Mouse (Mus musculus) kidney, adult 2 months (tissue): Measurements from ENCODE around the gene Des. TPM values are rescaled to one million over a fixed set of nuclear protein-coding genes. Genes with fewer than 3 reads are reported as not detected.

Source experiments
- DNase-seq: peaks from one replicate; pipeline ENCODE4 v3.0.0; 2021
- H3K27ac ChIP-seq: fragments of 200-500 bp; 2 replicates; pipeline ENCODE4 v1.5.1; 2012; ENCODE audit warnings: low read depth, low read length, control low read depth, inconsistent platforms; ENCODE audit not compliant: insufficient read depth
- H3K27me3 ChIP-seq: fragments of 200-500 bp; replicated peaks from 2 replicates; pipeline ENCODE4 v1.6.1; 2012; ENCODE audit warnings: mild to moderate bottlenecking, moderate library complexity, low read length, inconsistent platforms; ENCODE audit not compliant: control insufficient read depth, insufficient read depth
- H3K36me3 ChIP-seq: fragments of 200-500 bp; 2 replicates; pipeline ENCODE4 v1.6.1; 2012; ENCODE audit warnings: mild to moderate bottlenecking, moderate library complexity, low read length, inconsistent platforms; ENCODE audit not compliant: control insufficient read depth, insufficient read depth
- H3K4me1 ChIP-seq: fragments of 200-500 bp; 2 replicates; pipeline ENCODE4 v1.6.1; 2011; ENCODE audit warnings: low read length; ENCODE audit not compliant: control insufficient read depth, insufficient read depth
- H3K4me3 ChIP-seq: fragments of 200-500 bp; 2 replicates; pipeline ENCODE4 v1.5.1; 2011; ENCODE audit warnings: mild to moderate bottlenecking, low read depth, low read length, control low read depth; ENCODE audit not compliant: insufficient read depth
- CTCF ChIP-seq: fragments of 200-500 bp; conservative IDR thresholded peaks from 2 replicates; pipeline ENCODE4 v1.5.1; 2011; ENCODE audit warnings: low read depth, mild to moderate bottlenecking, control low read depth, low read length, moderate library complexity, mixed read lengths; ENCODE audit not compliant: insufficient read depth, insufficient read length
- POLR2A ChIP-seq: fragments of 200-500 bp; IDR thresholded peaks from one replicate; pipeline ENCODE4 v1.6.1; 2011; ENCODE audit warnings: low read depth, low read length, control low read depth
- WGBS: fragments of 180-500 bp; shearing (Covaris S2); methylation state at CpG from one replicate; pipeline ENCODE4 v1.1.7; 2018; 5-methylcytosine and 5-hydroxymethylcytosine counted together
- polyA plus RNA-seq: library from polyadenylated mRNA; depleted of rRNA; stranded (reverse); fragments of >200 nt; gene quantifications from 2 replicates; pipeline ENCODE4 v1.2.3, GENCODE M21; 2012; rRNA removed

Des gene
- polyA plus RNA-seq, 1 experiment: 32.1 TPM

DNA sequence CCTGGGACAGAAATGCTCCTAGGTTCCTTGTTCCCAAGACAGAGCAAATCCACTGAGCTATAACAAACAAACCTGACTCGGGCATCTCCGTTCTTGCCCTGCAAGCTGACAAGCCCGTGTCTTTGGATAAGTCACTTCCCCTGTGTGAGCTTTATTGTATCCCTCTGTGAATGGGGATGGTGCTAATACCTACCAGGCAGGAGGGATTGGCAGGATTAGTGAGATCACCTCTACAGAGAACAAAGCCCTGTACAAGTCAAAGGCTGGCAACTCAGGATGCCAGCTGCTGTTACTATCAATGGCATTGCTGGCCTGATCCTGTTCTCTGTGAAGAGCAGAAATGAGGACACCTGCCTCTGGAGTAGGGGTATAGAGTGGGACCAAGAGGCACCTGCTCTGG is 45.4 kb downstream of the Des start:
- no peak overlapping the region for H3K4me3 ChIP-seq
- no peak for DNase-seq
- H3K36me3 ChIP-seq: no peaks in the 10 kb centered on the region
- H3K27ac ChIP-seq: no peak overlapping the region
- no peaks in the 10 kb centered on the region for H3K27me3 ChIP-seq
- TF ChIP-seq POLR2A (no peak), CTCF (no peak)
- no peaks in the 10 kb centered on the region for H3K4me1 ChIP-seq
- 94% methylated on average over 3 of the region's 3 CpGs for WGBS

DNA sequence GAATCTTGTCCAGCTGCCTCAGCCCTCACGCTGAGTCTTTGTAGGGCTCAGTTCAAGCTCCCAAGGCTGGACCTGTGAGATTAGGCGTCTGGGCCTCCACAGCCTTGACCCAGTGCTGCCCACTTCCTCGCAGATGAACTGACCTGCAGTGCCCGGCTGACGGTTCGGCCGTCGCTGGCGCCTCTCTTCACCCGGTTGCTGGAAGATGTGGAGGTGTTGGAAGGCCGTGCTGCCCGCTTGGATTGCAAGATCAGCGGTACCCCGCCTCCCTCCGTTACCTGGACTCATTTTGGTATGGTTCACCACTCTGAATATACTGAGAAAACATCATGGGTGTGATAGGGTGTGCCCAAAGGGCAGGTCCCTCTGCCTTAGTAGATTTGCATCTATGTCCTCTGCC is 46.0 kb downstream of the Des start:
- WGBS: 91% methylated on average over 15 of the region's 15 CpGs
- no peak for TF ChIP-seq POLR2A
- TF ChIP-seq CTCF: no peak

GRCm38 (mm10) chr1:75407056-75407455 is 46.9 kb downstream of the Des start:
- no peaks in the 10 kb centered on the region for H3K27me3 ChIP-seq
- no peak overlapping the region for H3K27ac ChIP-seq
- no peak for DNase-seq
- H3K36me3 ChIP-seq: no peaks in the 10 kb centered on the region
- no peak for TF ChIP-seq POLR2A
- no peak for TF ChIP-seq CTCF
- H3K4me1 ChIP-seq: no peaks in the 10 kb centered on the region
- H3K4me3 ChIP-seq: no peak overlapping the region
- 92% methylated on average over 9 of the region's 9 CpGs for WGBS

More for the DNA sequence above, 46.0 kb downstream of the Des start:
- no peaks in the 10 kb centered on the region for H3K36me3 ChIP-seq
- no peak overlapping the region for H3K4me3 ChIP-seq
- H3K27ac ChIP-seq: no peak overlapping the region
- no peak for DNase-seq
- no peaks in the 10 kb centered on the region for H3K27me3 ChIP-seq
- H3K4me1 ChIP-seq: no peaks in the 10 kb centered on the region

GRCm38 (mm10) chr1:75408210-75408609 is 48.1 kb downstream of the Des start:
- TF ChIP-seq POLR2A (no peak), CTCF (no peak)
- Histone ChIP-seq H3K27me3 (no peaks in the 10 kb centered on the region), H3K4me3 (no peak overlapping the region), H3K27ac (no peak overlapping the region), H3K4me1 (no peaks in the 10 kb centered on the region), H3K36me3 (no peaks in the 10 kb centered on the region)
- WGBS: 79% methylated on average over 4 of the region's 4 CpGs
- DNase-seq: no peak

DNA sequence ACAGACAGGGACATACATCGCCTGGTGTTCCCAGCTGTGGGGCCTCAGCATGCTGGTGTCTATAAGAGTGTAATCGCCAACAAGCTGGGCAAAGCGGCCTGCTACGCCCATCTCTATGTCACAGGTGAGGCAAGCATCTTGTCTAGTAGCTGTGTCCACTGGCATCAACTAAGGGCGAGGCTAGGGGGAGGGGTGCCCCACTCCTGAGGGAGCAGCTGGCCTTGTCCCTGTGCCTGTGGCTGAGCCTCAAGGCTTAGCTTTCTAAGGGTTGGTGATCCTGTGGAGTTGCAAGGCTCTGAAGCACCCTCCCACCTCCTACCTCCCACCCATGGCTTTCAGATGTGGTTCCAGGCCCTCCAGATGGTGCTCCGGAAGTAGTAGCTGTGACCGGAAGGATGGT is 49.8 kb downstream of the Des start:
- H3K27ac ChIP-seq: no peak overlapping the region
- H3K36me3 ChIP-seq: no peaks in the 10 kb centered on the region
- WGBS: 89% methylated on average over 7 of the region's 7 CpGs
- H3K27me3 ChIP-seq: no peaks in the 10 kb centered on the region
- no peak overlapping the region for H3K4me3 ChIP-seq
- no peak for TF ChIP-seq POLR2A
- TF ChIP-seq CTCF: no peak
- H3K4me1 ChIP-seq: no peaks in the 10 kb centered on the region
- DNase-seq: no peak

GRCm38 (mm10) chr1:75412196-75412595 is 52.1 kb downstream of the Des start:
- H3K4me3 ChIP-seq: no peak overlapping the region
- H3K27ac ChIP-seq: no peak overlapping the region
- no peaks in the 10 kb centered on the region for H3K4me1 ChIP-seq
- TF ChIP-seq POLR2A (no peak), CTCF (no peak)
- DNase-seq: no peak
- H3K27me3 ChIP-seq: no peaks in the 10 kb centered on the region
- no peaks in the 10 kb centered on the region for H3K36me3 ChIP-seq
- 97% methylated on average over 3 of the region's 3 CpGs for WGBS

DNA sequence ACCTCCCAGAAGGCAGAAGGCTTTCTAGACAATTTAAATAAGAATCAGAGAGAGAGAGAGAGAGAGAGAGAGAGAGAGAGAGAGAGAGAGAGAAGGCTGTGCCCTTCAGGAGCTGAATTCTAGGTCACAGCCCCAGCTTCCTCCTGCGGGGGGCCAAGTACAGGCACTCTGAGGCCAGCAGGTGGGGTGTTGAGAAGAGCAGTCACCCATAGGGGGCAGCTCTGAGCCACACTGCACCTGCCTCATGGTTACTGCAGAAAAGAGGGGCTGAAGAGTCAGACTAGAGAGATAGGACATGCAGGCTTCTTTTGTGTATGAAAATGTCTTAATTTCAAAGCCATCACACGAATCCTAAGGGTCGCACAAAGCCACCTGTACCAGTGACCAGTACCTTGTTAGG is 53.6 kb downstream of the Des start:
- no peaks in the 10 kb centered on the region for H3K27me3 ChIP-seq
- H3K36me3 ChIP-seq: no peaks in the 10 kb centered on the region
- peak; percentile 49 for TF ChIP-seq CTCF
- no peak for TF ChIP-seq POLR2A
- H3K4me3 ChIP-seq: no peak overlapping the region
- no peak overlapping the region for H3K27ac ChIP-seq
- DNase-seq: peak; percentile 13
- H3K4me1 ChIP-seq: no peaks in the 10 kb centered on the region
- 72% methylated on average over 3 of the region's 3 CpGs for WGBS

Other genes with a start within 250 kb of the Des start
- 2.9 and 4.2 TPM in 2 replicates for gene Nhej1, start 235.1 kb upstream of the Des start, polyA plus RNA-seq
- gene Slc23a3, start 226.4 kb upstream of the Des start, polyA plus RNA-seq: 12.8 and 25.2 TPM in 2 replicates
- 67.7 and 70.8 TPM in 2 replicates for gene Cnppd1, start 217.6 kb upstream of the Des start, polyA plus RNA-seq
- gene Retreg2, start 217.6 kb upstream of the Des start, polyA plus RNA-seq: 225 and 237 TPM in 2 replicates
- gene Zfand2b, start 191.7 kb upstream of the Des start, polyA plus RNA-seq: 61.6 and 73.7 TPM in 2 replicates
- gene Abcb6, start 179.9 kb upstream of the Des start, polyA plus RNA-seq: 41.3 and 47.0 TPM in 2 replicates
- gene Ankzf1, start 168.2 kb upstream of the Des start, polyA plus RNA-seq: 14.5 and 17.0 TPM in 2 replicates
- gene Atg9a, start 168.1 kb upstream of the Des start, polyA plus RNA-seq: 67.5 and 86.5 TPM in 2 replicates
- 118 and 146 TPM in 2 replicates for gene Glb1l, start 149.5 kb upstream of the Des start, polyA plus RNA-seq
- 254 and 277 TPM in 2 replicates for gene Stk16, start 149.5 kb upstream of the Des start, polyA plus RNA-seq
- 213 and 301 TPM in 2 replicates for gene Tuba4a, start 140.5 kb upstream of the Des start, polyA plus RNA-seq
- gene A630095N17Rik, start 128.2 kb upstream of the Des start, polyA plus RNA-seq: not detected in 2 replicates
- gene Dnajb2, start 123.9 kb upstream of the Des start, polyA plus RNA-seq: 41.1 and 42.6 TPM in 2 replicates
- gene Ptprn, start 95.8 kb upstream of the Des start, polyA plus RNA-seq: 0.53 and 0.81 TPM in 2 replicates
- gene Resp18, start 81.9 kb upstream of the Des start, polyA plus RNA-seq: 0.24 and 0.41 TPM in 2 replicates
- gene Dnpep, start 42.3 kb upstream of the Des start, polyA plus RNA-seq: 117 and 124 TPM in 2 replicates
- gene Speg, start 15.0 kb downstream of the Des start, polyA plus RNA-seq: 34.6 and 43.9 TPM in 2 replicates
- 82.4 and 95.0 TPM in 2 replicates for gene Gmppa, start 75.6 kb downstream of the Des start, polyA plus RNA-seq
- gene Asic4, start 90.1 kb downstream of the Des start, polyA plus RNA-seq: 0.05 and 0.08 TPM in 2 replicates
- gene Chpf, start 119.0 kb downstream of the Des start, polyA plus RNA-seq: 31.6 and 51.9 TPM in 2 replicates
- gene Tmem198, start 119.2 kb downstream of the Des start, polyA plus RNA-seq: 1.3 and 1.8 TPM in 2 replicates
- gene Obsl1, start 146.1 kb downstream of the Des start, polyA plus RNA-seq: 6.4 and 8.9 TPM in 2 replicates
- 3.9 and 6.5 TPM in 2 replicates for gene Inha, start 146.7 kb downstream of the Des start, polyA plus RNA-seq
- 15.5 and 21.0 TPM in 2 replicates for gene Stk11ip, start 161.2 kb downstream of the Des start, polyA plus RNA-seq
- gene Slc4a3, start 185.9 kb downstream of the Des start, polyA plus RNA-seq: 14.2 and 28.7 TPM in 2 replicates